Mouse (Mus musculus) regulatory T cell (primary cell): ENCODE measurements at regions not wholly inside any gene's neighbourhood (a gene's known extent, or its start where the extent isn't known, plus 50 kb on each side); places are given as distances from the start of the nearest gene placed in this dataset.

Experiments used
- in situ Hi-C: fragments of 300-600 bp; cut with MboI, MseI; formaldehyde crosslinking; loops from one replicate; pipeline ENCODE4 v1.15.1; 2025; ENCODE audit warnings: high pct_unique_total_duplicates

GRCm38 (mm10) chr1:169602122-169602521 lies 53.2 kb upstream of the Rgs5 start:
- in situ Hi-C loops: no loop called here

DNA sequence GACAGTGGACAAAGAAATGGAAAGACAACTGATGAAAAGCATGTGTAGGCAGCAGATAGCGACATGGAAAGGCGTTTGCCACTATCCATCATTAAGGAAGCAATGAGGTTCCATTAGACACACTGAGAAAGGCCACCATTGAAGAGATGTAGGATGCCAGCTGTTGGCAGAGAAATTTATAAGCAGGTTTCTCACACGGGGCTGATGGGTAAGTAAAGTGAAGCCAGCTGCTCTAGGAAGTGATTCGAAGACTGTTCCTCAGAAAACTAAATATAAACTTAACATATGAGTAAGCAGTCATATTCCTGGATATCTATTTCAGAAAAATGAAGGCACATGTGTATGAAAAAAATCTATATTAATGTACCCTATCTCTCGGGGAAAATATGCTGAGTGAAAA lies 60.8 kb upstream of the Rgs5 start:
- in situ Hi-C loops: no loop called here

DNA sequence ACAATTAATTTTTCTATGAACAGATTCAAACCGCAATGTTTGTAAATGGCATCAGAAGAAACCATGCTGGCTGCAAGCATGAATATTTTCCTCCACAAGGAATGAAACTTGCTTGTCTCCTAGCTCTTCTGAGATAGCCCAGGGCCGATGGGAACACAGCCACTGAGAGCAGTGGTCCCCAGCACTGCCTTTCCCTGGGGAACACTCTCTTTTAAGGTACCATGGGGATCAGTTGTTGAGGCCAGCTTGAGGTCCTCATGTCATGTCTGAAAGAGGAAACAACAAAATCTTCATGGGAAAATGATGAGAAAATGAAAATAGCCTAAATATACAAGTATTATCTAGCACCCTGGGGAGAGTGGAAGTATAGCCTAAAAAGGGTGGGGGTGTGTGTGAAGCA lies 55.1 kb upstream of the Nuf2 start:
- in situ Hi-C loops: loop anchor here (10.0 kb wide), 1 partner anchor 282 kb away; no protein-coding TSS in a partner anchor

DNA sequence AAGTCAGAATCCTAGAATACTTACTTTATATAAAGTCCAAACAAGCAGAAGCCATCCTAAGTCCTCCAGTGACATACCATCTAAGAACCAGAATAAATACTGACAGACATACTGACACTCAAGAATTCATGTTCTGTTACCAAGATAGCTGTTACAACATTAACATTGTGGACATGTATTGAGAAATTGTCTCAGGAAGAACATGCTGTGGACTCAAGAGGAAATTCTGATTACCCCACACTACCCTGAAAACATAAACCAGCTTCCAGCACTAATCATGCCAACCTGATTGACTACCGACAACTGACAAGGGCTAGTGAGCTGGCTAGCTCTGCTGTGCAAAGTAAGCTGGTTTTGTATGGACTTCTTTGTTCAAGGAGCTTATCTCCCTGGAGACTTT lies 51.1 kb upstream of the Nuf2 start:
- in situ Hi-C loops: loop anchor here (10.0 kb wide), 1 partner anchor 278 kb away; no protein-coding TSS in a partner anchor
